Mouse (Mus musculus) midbrain, embryonic 11.5 days (tissue): ENCODE results near the gene Vps51. TPM values are rescaled to one million over a fixed set of nuclear protein-coding genes. Genes with fewer than 3 reads are reported as not detected.
A peak's percentile ranks its signal among the peaks of the same experiment; 100 is the strongest.

Source experiments
- microRNA-seq: library from miRNA; unstranded; fragments of <30 nt; microRNA quantifications from one replicate; pipeline ENCODE4, GENCODE M21; 2017
- polyA plus RNA-seq: library from polyadenylated mRNA; unstranded; fragments of >200 nt; fragmentation: Nextera tagmentation; extraction: Ambion mirVana; gene quantifications from 2 replicates; pipeline ENCODE4 v1.2.1, GENCODE M21; 2014

Gene Vps51
- polyA plus RNA-seq, 1 experiment from 2014 or later: 48.3 TPM

Small RNA genes lying within 50 kb of the gene (microRNA-seq; reads per million reads assigned to microRNA genes)
- 1.9 reads per million, percentile 3 among the genes with 10 or more reads in this experiment for gene Mir6988

Other genes with a start within 250 kb of the Vps51 start
- 11.5 and 14.0 TPM in 2 replicates for gene Frmd8, start 202.0 kb downstream of the Vps51 start, polyA plus RNA-seq
- 1.1 and 1.8 TPM in 2 replicates for gene Slc25a45, start 199.4 kb downstream of the Vps51 start, polyA plus RNA-seq
- gene Tigd3, start 183.1 kb downstream of the Vps51 start, polyA plus RNA-seq: 7.3 and 8.3 TPM in 2 replicates
- 200 and 203 TPM in 2 replicates for gene Dpf2, start 164.2 kb downstream of the Vps51 start, polyA plus RNA-seq
- 2.2 and 2.5 TPM in 2 replicates for gene Cdc42ep2, start 152.4 kb downstream of the Vps51 start, polyA plus RNA-seq
- 74.4 and 82.7 TPM in 2 replicates for gene Pola2, start 113.0 kb downstream of the Vps51 start, polyA plus RNA-seq
- gene Slc22a20, start 91.1 kb downstream of the Vps51 start, polyA plus RNA-seq: not detected in 2 replicates
- gene Capn1, start 61.3 kb downstream of the Vps51 start, polyA plus RNA-seq: 3.9 and 4.0 TPM in 2 replicates
- gene Syvn1, start 30.7 kb downstream of the Vps51 start, polyA plus RNA-seq: 18.6 and 23.1 TPM in 2 replicates
- 88.0 and 92.5 TPM in 2 replicates for gene Mrpl49, start 19.4 kb downstream of the Vps51 start, polyA plus RNA-seq
- gene Fau, start 19.4 kb downstream of the Vps51 start, polyA plus RNA-seq: 717 and 781 TPM in 2 replicates
- gene Znhit2, start 16.0 kb downstream of the Vps51 start, polyA plus RNA-seq: 39.5 and 40.0 TPM in 2 replicates
- gene Tm7sf2, start 8.9 kb downstream of the Vps51 start, polyA plus RNA-seq: 35.7 and 39.6 TPM in 2 replicates
- not detected in 2 replicates for gene Tmem262, start 2.8 kb upstream of the Vps51 start, polyA plus RNA-seq
- gene Gm28374, start 5.0 kb upstream of the Vps51 start, polyA plus RNA-seq: 2.0 and 2.2 TPM in 2 replicates
- gene Zfpl1, start 7.7 kb upstream of the Vps51 start, polyA plus RNA-seq: 63.4 and 63.5 TPM in 2 replicates
- gene Cdca5, start 7.8 kb upstream of the Vps51 start, polyA plus RNA-seq: 61.2 and 66.3 TPM in 2 replicates
- 0.27 and 0.40 TPM in 2 replicates for gene AC131692.1, start 17.2 kb upstream of the Vps51 start, polyA plus RNA-seq
- gene Naaladl1, start 28.6 kb upstream of the Vps51 start, polyA plus RNA-seq: 0.37 and 0.46 TPM in 2 replicates
- gene Sac3d1, start 41.4 kb upstream of the Vps51 start, polyA plus RNA-seq: 55.3 and 60.0 TPM in 2 replicates
- gene Snx15, start 51.1 kb upstream of the Vps51 start, polyA plus RNA-seq: 23.8 and 26.1 TPM in 2 replicates
- gene Batf2, start 63.8 kb upstream of the Vps51 start, polyA plus RNA-seq: not detected in 2 replicates
- 75.6 and 86.1 TPM in 2 replicates for gene Arl2, start 64.3 kb upstream of the Vps51 start, polyA plus RNA-seq
- gene Majin, start 107.2 kb upstream of the Vps51 start, polyA plus RNA-seq: not detected in 2 replicates
- 0.39 and 0.40 TPM in 2 replicates for gene Gpha2, start 149.1 kb upstream of the Vps51 start, polyA plus RNA-seq
- 39.1 and 41.0 TPM in 2 replicates for gene Ppp2r5b, start 158.6 kb upstream of the Vps51 start, polyA plus RNA-seq
- 7.1 and 8.1 TPM in 2 replicates for gene Atg2a, start 164.4 kb upstream of the Vps51 start, polyA plus RNA-seq
- gene Ehd1, start 199.5 kb upstream of the Vps51 start, polyA plus RNA-seq: 64.1 and 68.2 TPM in 2 replicates
- gene Cdc42bpg, start 229.2 kb upstream of the Vps51 start, polyA plus RNA-seq: 0.23 and 0.42 TPM in 2 replicates